Mouse (Mus musculus) intestine, postnatal 0 days (tissue): Measurements from ENCODE around the gene Acoxl. TPM values are rescaled to one million over a fixed set of nuclear protein-coding genes. Genes with fewer than 3 reads are reported as not detected.

Source experiments
- ATAC-seq: fragments of 200-750 bp; cut with Nextera tagmentation; 2 replicates; pipeline ENCODE4 v1.8.0; 2017; ENCODE audit warnings: mild to moderate bottlenecking, moderate TSS enrichment, moderate library complexity
- H3K27ac ChIP-seq: fragments of 300-500 bp; sonication (generic); 2 replicates; pipeline ENCODE4 v1.5.1; 2014; ENCODE audit warnings: mild to moderate bottlenecking, low read depth, low read length, moderate library complexity
- H3K27me3 ChIP-seq: fragments of 300-500 bp; sonication (generic); replicated peaks from 2 replicates; pipeline ENCODE4 v1.6.1; 2014; ENCODE audit warnings: low read length, mixed read lengths; ENCODE audit not compliant: control insufficient read depth, insufficient read depth
- H3K36me3 ChIP-seq: fragments of 300-500 bp; sonication (generic); 2 replicates; pipeline ENCODE4 v1.6.1; 2014; ENCODE audit warnings: mild to moderate bottlenecking, moderate library complexity; ENCODE audit not compliant: control insufficient read depth, insufficient read depth
- H3K4me1 ChIP-seq: fragments of 300-500 bp; sonication (generic); replicated peaks from 2 replicates; pipeline ENCODE4 v1.6.1; 2014; ENCODE audit warnings: antibody characterized with exemption, low read length, mixed read lengths; ENCODE audit not compliant: control insufficient read depth, insufficient read depth
- H3K4me2 ChIP-seq: fragments of 300-500 bp; sonication (generic); replicated peaks from 2 replicates; pipeline ENCODE4 v1.6.1; 2014; ENCODE audit warnings: low read depth, mild to moderate bottlenecking, moderate library complexity
- H3K4me3 ChIP-seq: fragments of 300-500 bp; sonication (generic); 2 replicates; pipeline ENCODE4 v1.5.1; 2014; ENCODE audit warnings: low read depth, low read length
- H3K9ac ChIP-seq: fragments of 300-500 bp; sonication (generic); 2 replicates; pipeline ENCODE4 v1.6.1; 2014; ENCODE audit warnings: mild to moderate bottlenecking, low read depth, low read length
- H3K9me3 ChIP-seq: fragments of 300-500 bp; sonication (generic); 2 replicates; pipeline ENCODE4 v1.6.1; 2016; ENCODE audit warnings: mixed run types; ENCODE audit not compliant: control insufficient read depth
- CTCF ChIP-seq: sonication (generic); IDR thresholded peaks from 2 replicates; pipeline ENCODE4 v1.5.1; 2016; ENCODE audit warnings: low read depth, mild to moderate bottlenecking, control low read depth, antibody characterized with exemption, moderate library complexity
- WGBS: fragments of 180-500 bp; shearing (Covaris S2); extraction: QIAGEN DNeasy Blood & Tissue Kit; methylation state at CpG from one replicate; pipeline ENCODE4 v1.1.7; 2014; 5-methylcytosine and 5-hydroxymethylcytosine counted together
- polyA plus RNA-seq: library from polyadenylated mRNA; unstranded; fragments of >200 nt; fragmentation: Nextera tagmentation; extraction: Ambion mirVana; gene quantifications from 2 replicates; pipeline ENCODE4 v1.2.1, GENCODE M21; 2015

The Acoxl gene
- polyA plus RNA-seq, 1 experiment from 2014 or later, result 0.25 TPM

- Histone ChIP-seq H3K27me3 (peaks cover 15% of the 10 kb centered on the region; the same call in 1 of the 2 replicates), H3K36me3 (no peaks in the 10 kb centered on the region), H3K4me2 (peak overlapping the region; percentile 100), H3K27ac (no peak overlapping the region), H3K9me3 (no peaks in the 10 kb centered on the region), H3K4me3 (peak overlapping the region; percentile 73), H3K4me1 (peaks cover 17% of the 10 kb centered on the region), H3K9ac (peak overlapping the region; percentile 11; the same call in 1 of the 2 replicates)
- no peak for ATAC-seq
- peak; percentile 58 for TF ChIP-seq CTCF
- WGBS, result 5% methylated on average over 40 of the region's 40 CpGs
Measured at GRCm38 (mm10) chr2:128122891-128123771, 284.5 kb downstream of the Acoxl start.

GRCm38 (mm10) chr2:128123921-128124683 lies 285.4 kb downstream of the Acoxl start:
- Histone ChIP-seq H3K9ac (no peak overlapping the region), H3K9me3 (no peaks in the 10 kb centered on the region), H3K4me1 (peaks cover 17% of the 10 kb centered on the region), H3K36me3 (no peaks in the 10 kb centered on the region), H3K4me3 (peak overlapping the region; percentile 73; the same call in 1 of the 2 replicates), H3K27me3 (peaks cover 15% of the 10 kb centered on the region; the same call in 1 of the 2 replicates), H3K4me2 (peak overlapping the region; percentile 100), H3K27ac (no peak overlapping the region)
- WGBS, result 20% methylated on average over 23 of the region's 23 CpGs
- TF ChIP-seq CTCF, result no peak
- ATAC-seq, result no peak

DNA sequence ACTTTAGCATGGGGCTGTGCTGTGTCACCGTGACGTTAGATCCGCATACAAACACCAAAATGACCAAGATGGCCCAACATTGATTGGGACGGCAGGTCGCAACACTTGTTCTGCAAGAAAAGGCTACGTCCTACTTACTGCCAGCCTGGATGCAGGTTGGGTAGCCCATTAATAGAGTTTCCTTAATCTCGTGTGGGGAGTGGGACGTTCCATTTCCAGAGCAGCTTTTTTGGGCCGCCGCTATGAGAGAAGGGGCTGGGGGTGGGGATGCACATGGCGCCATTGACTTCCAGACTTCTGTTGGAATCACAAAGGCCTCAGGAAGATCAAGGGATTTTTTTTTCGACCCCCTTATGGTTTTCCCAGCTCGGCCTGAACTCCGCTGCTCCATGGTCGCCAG lies 286.0 kb downstream of the Acoxl start:
- no peaks in the 10 kb centered on the region for H3K9me3 ChIP-seq
- peaks cover 17% of the 10 kb centered on the region for H3K4me1 ChIP-seq
- no peaks in the 10 kb centered on the region for H3K36me3 ChIP-seq
- H3K27ac ChIP-seq, result no peak overlapping the region
- H3K4me3 ChIP-seq, result peak overlapping the region; percentile 73
- H3K9ac ChIP-seq, result no peak overlapping the region
- no peak for TF ChIP-seq CTCF
- H3K27me3 ChIP-seq, result peaks cover 15% of the 10 kb centered on the region; the same call in 1 of the 2 replicates
- peak overlapping the region; percentile 100 for H3K4me2 ChIP-seq
- no peak for ATAC-seq
- 40% methylated on average over 15 of the region's 15 CpGs for WGBS

DNA sequence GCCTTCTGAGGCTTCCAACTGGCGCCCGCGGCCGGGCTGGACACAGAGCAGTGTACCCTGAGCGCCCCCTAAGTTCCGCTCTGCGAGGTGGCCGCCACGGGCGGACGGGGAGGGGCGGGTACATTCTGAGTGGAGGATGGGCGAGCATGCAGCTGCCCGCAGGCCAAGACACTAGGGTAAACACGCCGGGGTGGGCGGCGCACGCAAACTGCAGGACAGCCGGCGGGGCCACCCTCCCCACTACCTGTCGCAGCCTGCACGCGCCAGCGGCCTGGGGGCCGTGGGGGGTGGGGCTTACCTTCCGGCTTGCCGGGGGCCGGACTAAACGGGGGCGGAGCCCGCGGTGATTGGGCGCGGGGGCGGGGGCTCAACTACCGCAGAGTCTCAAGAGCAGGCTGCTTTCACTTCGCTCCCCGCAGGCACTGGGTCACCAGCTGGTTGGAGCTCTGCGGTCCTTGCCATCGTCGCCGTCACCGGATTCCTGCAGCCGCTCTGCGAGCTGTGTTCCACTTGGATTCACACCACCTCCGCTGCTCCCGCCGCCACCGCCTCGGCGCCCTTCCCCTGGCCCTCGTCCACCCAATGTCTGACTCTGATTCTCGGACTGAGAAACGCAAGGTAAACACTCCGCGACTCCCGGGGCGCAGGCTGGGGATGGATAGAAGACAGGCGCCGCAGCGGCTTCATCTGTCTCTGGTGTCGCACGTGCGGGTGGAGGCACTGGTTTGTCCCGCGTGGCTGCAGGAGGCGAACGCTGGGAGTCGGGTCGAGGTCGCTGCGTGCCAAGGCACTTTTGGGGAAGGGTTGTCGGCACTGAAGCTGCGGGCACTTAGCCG lies 287.2 kb downstream of the Acoxl start, which contains the start of gene Bcl2l11:
TSS of gene Bcl2l11 (plus strand) at position 404 of the 836 bp plus-strand sequence.
- peak; percentile 74 for ATAC-seq
- under 1% methylated on average over 71 of the region's 76 CpGs for WGBS
- H3K27ac ChIP-seq, result peak within 1 kb of the TSS; percentile 93

DNA sequence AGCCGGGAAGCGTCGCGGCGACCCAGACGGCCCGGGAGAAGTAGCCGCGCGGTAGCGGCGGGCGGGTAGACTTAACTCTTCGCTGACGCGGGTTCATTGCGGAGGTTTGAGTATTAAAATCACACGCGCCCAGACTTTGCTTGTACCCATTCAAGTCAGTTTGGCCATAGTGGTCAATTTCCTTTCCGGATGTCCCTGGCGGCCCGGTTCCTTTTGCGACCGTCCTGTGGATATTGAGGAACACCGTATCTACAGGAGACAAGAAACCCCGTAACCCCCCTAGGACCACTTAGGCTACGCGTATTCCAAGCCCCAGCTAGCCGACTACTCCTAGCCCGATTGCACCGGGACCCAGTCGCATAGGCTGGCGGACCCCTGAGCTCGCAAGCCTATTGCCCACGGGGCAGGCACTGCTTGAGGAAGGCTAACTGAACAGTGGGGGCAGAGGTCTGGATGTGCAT lies 287.9 kb downstream of the Acoxl start:
- Histone ChIP-seq H3K36me3 (peaks cover 14% of the 10 kb centered on the region), H3K4me1 (peaks cover 17% of the 10 kb centered on the region), H3K4me3 (peak overlapping the region; percentile 73), H3K27me3 (peaks cover 15% of the 10 kb centered on the region; the same call in 1 of the 2 replicates), H3K4me2 (peak overlapping the region; percentile 100), H3K9ac (peak overlapping the region; percentile 67), H3K27ac (peak overlapping the region; percentile 93), H3K9me3 (no peaks in the 10 kb centered on the region)
- TF ChIP-seq CTCF, result no peak
- ATAC-seq, result peak; percentile 2; the same call in 1 of the 2 replicates
- WGBS, result 0% methylated on average over 35 of the region's 35 CpGs

More for the DNA sequence above, 287.2 kb downstream of the Acoxl start, which contains the start of gene Bcl2l11:
- H3K9ac ChIP-seq, result peak within 1 kb of the TSS; percentile 67
- H3K36me3 ChIP-seq, result peaks cover 6% of the 10 kb centered on the region; the same call in 1 of the 2 replicates
- H3K9me3 ChIP-seq, result no peaks in the 10 kb centered on the region
- peak within 1 kb of the TSS; percentile 73 for H3K4me3 ChIP-seq
- peak; percentile 81 for TF ChIP-seq CTCF
- H3K27me3 ChIP-seq, result peaks cover 15% of the 10 kb centered on the region; the same call in 1 of the 2 replicates
- H3K4me1 ChIP-seq, result peaks cover 17% of the 10 kb centered on the region
- peak within 1 kb of the TSS; percentile 100 for H3K4me2 ChIP-seq
